Mouse (Mus musculus) forebrain, embryonic 12.5 days (tissue): ENCODE results near the gene Zbtb9. TPM values are rescaled to one million over a fixed set of nuclear protein-coding genes. Genes with fewer than 3 reads are reported as not detected.
"Not testable (repeated sequence)": the region's sequence is repeated elsewhere in the genome, so short reads cannot be mapped to it uniquely, and the experiment has no call there.

Source experiments
- ATAC-seq: fragments of 200-750 bp; cut with Nextera tagmentation; 2 replicates; pipeline ENCODE4 v1.8.0; 2017; ENCODE audit warnings: moderate TSS enrichment; ENCODE audit not compliant: low FRiP score
- H3K27ac ChIP-seq: fragments of 300-500 bp; sonication (generic); 2 replicates; pipeline ENCODE4 v1.5.1; 2016; ENCODE audit warnings: mild to moderate bottlenecking
- H3K27me3 ChIP-seq: fragments of 300-500 bp; sonication (generic); 2 replicates; pipeline ENCODE4 v1.6.1; 2016; ENCODE audit warnings: mild to moderate bottlenecking
- H3K36me3 ChIP-seq: fragments of 300-500 bp; sonication (generic); replicated peaks from 2 replicates; pipeline ENCODE4 v1.6.1; 2016; ENCODE audit warnings: mild to moderate bottlenecking
- H3K4me1 ChIP-seq: fragments of 300-500 bp; sonication (generic); 2 replicates; pipeline ENCODE4 v1.6.1; 2016
- H3K4me2 ChIP-seq: fragments of 300-500 bp; sonication (generic); 2 replicates; pipeline ENCODE4 v1.6.1; 2016; ENCODE audit warnings: mild to moderate bottlenecking, moderate library complexity
- H3K4me3 ChIP-seq: fragments of 300-500 bp; sonication (generic); replicated peaks from 2 replicates; pipeline ENCODE4 v1.5.1; 2016; ENCODE audit warnings: mild to moderate bottlenecking
- H3K9ac ChIP-seq: fragments of 300-500 bp; sonication (generic); 2 replicates; pipeline ENCODE4 v1.6.1; 2016; ENCODE audit warnings: mild to moderate bottlenecking
- H3K9me3 ChIP-seq: fragments of 300-500 bp; sonication (generic); 2 replicates; pipeline ENCODE4 v1.6.1; 2016
- WGBS: fragments of 180-500 bp; shearing (Covaris S2); methylation state at CpG from one replicate; pipeline ENCODE4 v1.1.7; 2016; 5-methylcytosine and 5-hydroxymethylcytosine counted together
- polyA plus RNA-seq: library from polyadenylated mRNA; unstranded; fragments of >200 nt; fragmentation: Nextera tagmentation; extraction: Ambion mirVana; gene quantifications from 2 replicates; pipeline ENCODE4 v1.2.1, GENCODE M21; 2016

Gene Zbtb9
- polyA plus RNA-seq = 18.9 and 20.0 TPM in 2 replicates

DNA sequence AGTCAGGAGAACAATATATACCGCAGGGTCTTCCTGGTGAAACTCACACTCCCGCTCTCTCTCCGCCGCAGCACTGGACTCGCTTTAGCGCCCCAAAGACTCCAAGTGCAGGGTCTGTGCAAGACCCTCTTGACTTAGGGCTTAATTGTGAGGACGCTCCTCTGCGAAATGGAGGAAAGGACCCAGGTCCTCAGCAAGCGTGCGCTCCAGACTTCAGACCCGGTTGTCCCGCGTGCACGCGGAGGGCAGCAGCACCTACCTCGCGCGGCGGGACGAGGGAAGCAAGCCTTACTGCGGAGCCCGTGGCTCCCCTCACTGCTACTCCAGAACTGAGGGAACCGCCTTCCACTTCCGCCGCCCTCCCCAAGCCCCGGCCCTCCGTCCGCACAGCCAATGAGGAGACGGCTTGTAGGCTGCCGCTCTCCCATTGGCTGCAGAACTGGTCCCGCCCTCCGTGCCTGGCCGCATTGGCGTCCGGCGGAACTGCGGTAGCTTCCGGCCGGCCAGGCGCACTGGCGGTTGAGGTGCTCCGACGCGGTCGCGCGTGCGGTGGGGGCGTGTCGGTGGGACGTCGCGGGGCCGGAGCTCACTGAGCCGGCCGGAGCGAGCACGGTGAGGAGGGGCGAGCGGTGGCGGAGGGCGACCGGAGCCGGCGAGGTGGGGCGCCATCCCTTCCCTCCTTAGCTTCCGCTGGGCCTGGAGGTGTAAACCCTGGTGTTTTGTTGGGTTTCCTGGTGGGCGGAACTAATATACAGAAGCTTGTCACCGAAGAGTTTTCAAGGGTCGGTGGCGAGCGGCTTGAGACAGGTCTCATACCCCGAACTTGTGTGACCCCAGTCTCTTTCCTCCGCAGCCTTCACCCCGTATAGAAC lies at the start of gene Zbtb9:
Gene Zbtb9 (plus strand): TSS at position 465 of the 872 bp plus-strand sequence.
- ATAC-seq = peak; percentile 99
- peak within 1 kb of the TSS; percentile 88 for H3K4me3 ChIP-seq
- WGBS = under 1% methylated on average over 75 of the region's 75 CpGs
- H3K4me1 ChIP-seq = peaks cover 49% of the 10 kb centered on the region
- no peaks in the 10 kb centered on the region for H3K27me3 ChIP-seq
- H3K27ac ChIP-seq = peak within 1 kb of the TSS; percentile 83
- peak within 1 kb of the TSS; percentile 89 for H3K9ac ChIP-seq
- H3K9me3 ChIP-seq = no peaks in the 10 kb centered on the region
- peaks cover 47% of the 10 kb centered on the region for H3K36me3 ChIP-seq
- peak within 1 kb of the TSS; percentile 98 for H3K4me2 ChIP-seq

DNA sequence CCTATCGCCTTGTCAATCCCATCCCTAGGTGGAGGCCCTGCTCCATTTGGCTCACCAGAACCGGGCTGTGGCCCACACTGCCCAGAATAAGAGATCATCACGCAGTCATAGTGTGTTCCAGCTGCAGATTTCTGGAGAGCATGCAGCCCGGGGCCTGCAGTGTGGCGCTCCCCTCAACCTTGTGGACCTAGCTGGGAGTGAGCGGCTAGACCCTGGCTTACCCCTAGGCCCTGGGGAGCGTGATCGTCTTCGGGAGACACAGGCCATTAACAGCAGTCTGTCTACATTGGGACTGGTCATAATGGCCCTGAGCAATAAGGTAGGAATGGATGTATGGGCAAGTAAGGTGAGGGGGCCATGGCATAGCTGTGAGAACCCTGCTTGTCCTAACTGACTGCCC lies 47.6 kb upstream of the Zbtb9 start:
- WGBS = 96% methylated on average over 9 of the region's 9 CpGs
- H3K9me3 ChIP-seq, H3K4me2 ChIP-seq, H3K9ac ChIP-seq, ATAC-seq, H3K4me1 ChIP-seq, H3K27ac ChIP-seq, H3K4me3 ChIP-seq, H3K27me3 ChIP-seq: not testable (repeated sequence)
- H3K36me3 ChIP-seq = peaks cover 75% of the 10 kb centered on the region

DNA sequence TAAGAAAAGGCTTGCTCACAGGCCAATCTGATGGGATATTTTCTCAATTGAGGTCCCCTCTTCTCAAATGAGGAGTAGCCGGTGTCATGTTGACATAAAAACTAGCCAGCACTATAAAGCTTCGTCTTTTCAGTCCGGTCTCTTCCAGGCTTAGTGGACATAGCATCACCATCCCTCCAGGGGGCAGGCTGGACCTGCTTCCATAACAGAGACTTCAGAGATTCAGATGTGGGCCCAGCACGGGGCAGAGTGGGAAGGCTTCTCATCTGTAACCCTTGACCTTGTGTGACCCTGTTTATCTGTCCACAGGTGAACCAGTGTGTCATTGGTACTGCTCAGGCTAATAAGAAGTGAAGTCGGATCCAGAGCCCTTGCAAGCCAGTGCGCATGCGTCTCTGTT lies 41.2 kb upstream of the Zbtb9 start:
- not testable (repeated sequence) for H3K4me2 ChIP-seq, H3K9ac ChIP-seq, H3K27me3 ChIP-seq, H3K4me3 ChIP-seq, H3K27ac ChIP-seq, H3K9me3 ChIP-seq
- 0 out of 2 replicates have a peak, but pooled peaks have one; percentile 18 for ATAC-seq
- Histone ChIP-seq H3K36me3 (peaks cover 64% of the 10 kb centered on the region), H3K4me1 (peaks cover 19% of the 10 kb centered on the region)
- 69% methylated on average over 7 of the region's 7 CpGs for WGBS

DNA sequence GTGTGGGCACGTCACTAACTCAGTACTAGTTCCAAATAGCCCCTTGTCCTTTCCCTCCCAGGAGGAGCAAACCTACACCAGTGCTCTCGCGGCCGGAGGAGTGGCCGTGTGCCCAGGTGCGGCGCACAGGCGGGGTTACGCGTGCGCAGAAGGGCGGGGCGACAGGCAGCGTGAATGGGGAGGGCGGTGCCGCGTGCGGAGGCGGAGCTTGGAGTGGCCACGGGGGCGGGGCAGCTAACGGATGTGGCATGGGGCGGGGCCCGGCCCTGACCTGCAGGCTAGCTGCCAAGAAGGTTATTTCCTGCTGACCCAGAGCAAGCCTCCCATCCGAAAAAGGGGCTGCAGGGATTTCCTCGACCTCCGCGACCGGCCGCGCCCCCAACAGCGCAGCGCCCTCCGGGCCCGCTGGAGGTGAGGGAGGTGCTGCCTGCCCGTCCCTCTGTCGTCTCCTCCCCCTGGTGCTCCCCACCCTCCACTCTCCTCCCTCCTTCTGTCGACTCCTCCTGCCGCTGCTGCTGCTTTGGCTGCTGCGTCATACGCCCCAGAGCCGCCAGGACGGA lies 40.0 kb upstream of the Zbtb9 start, which contains the start of gene Phf1:
Gene Phf1 (plus strand): TSS at position 214 of the 560 bp plus-strand sequence.
- WGBS = under 1% methylated on average over 43 of the region's 43 CpGs
- no peaks in the 10 kb centered on the region for H3K9me3 ChIP-seq
- no peaks in the 10 kb centered on the region for H3K27me3 ChIP-seq
- H3K4me1 ChIP-seq = peaks cover 26% of the 10 kb centered on the region
- H3K4me3 ChIP-seq = peak within 1 kb of the TSS; percentile 59
- ATAC-seq = peak; percentile 84
- H3K4me2 ChIP-seq = peak within 1 kb of the TSS; percentile 86
- peak within 1 kb of the TSS; percentile 75 for H3K9ac ChIP-seq
- H3K27ac ChIP-seq = peak within 1 kb of the TSS; percentile 76
- H3K36me3 ChIP-seq = peaks cover 62% of the 10 kb centered on the region

DNA sequence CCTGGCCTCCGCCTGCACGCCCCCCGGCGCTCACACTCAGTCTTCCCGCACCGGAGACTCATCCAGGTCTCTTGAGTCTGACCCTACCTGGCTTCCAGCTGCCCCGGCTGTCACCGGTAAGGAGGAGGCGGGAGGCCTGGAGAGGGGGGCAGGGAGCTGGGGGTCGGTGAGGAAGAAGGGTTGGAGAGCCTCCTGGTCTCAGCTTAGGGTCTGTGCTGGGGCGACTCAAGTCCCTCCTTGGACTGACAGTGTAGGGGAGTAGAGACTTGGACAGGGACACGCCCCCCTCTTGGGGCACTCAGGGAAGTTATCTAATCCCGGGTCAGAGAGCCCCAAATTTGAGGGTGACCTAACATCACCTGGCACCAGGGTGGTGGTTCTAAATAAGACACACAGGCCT lies 39.5 kb upstream of the Zbtb9 start:
- 10% methylated on average over 13 of the region's 13 CpGs for WGBS
- no peaks in the 10 kb centered on the region for H3K27me3 ChIP-seq
- H3K9ac ChIP-seq = peak overlapping the region; percentile 75
- ATAC-seq = peak; percentile 14; the same call in 1 of the 2 replicates
- H3K4me2 ChIP-seq = peak overlapping the region; percentile 86
- H3K27ac ChIP-seq = peak overlapping the region; percentile 76
- H3K4me1 ChIP-seq = peaks cover 31% of the 10 kb centered on the region
- peaks cover 58% of the 10 kb centered on the region for H3K36me3 ChIP-seq
- peak overlapping the region; percentile 59 for H3K4me3 ChIP-seq
- no peaks in the 10 kb centered on the region for H3K9me3 ChIP-seq

DNA sequence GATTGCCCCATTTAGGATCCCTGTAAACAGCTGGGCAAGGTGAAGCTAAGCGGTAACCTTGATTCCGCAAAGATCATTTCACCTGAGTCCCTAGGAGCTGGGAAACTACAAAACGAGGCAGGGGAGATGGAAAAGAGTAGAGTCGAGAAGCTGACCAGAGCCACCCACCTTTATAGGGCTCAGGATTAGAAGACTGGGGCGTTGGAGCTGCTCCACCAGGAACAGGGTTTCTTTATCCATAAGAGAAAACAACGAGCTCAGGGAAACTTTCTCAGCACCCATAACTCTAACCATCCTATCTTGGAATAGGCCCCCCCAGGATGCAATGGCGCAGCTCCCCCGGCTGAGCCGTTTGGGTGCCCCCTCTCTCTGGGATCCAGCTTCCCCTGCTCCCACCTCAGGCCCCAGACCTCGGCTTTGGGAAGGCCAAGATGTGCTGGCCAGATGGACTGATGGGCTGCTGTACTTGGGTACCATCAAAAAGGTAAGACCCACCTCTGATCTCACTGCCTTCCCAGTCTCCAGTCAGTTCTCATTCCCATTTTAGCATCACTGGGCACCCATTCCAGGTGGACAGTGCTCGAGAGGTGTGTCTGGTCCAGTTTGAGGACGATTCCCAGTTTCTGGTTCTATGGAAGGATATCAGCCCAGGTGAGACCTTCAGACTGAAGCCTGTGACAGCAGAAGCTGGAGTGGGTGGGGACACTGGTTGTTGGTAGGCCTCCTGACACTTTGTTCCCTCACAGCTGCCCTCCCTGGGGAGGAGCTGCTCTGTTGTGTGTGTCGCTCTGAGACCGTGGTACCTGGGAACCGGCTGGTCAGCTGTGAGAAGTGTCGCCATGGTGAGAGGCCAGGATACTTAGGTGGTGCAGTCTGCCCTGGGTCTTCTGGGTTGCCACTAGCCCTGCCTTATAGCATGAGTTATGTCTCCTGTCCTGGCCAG lies 38.8 kb upstream of the Zbtb9 start:
- Histone ChIP-seq H3K4me1 (peaks cover 36% of the 10 kb centered on the region), H3K27ac (peak overlapping the region; percentile 76; the same call in 1 of the 2 replicates), H3K4me2 (peak overlapping the region; percentile 86), H3K27me3 (no peaks in the 10 kb centered on the region), H3K9me3 (no peaks in the 10 kb centered on the region), H3K4me3 (peak overlapping the region; percentile 59), H3K36me3 (peaks cover 52% of the 10 kb centered on the region), H3K9ac (peak overlapping the region; percentile 75)
- 85% methylated on average over 16 of the region's 16 CpGs for WGBS
- ATAC-seq = no peak

DNA sequence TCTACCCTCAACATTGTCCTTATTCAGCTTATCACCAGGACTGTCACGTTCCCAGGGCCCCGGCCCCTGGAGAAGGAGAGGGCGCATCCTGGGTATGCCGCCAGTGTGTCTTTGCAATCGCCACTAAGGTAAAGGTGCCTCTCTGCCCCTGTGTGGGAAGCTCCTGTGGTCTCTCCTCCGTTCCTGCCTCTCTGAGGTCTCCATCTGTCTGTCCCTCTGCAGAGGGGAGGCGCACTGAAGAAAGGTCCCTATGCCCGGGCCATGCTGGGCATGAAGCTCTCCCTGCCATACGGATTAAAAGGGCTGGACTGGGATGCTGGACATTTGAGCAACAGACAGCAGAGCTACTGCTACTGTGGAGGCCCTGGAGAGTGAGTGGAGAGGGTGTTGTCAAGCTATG lies 37.9 kb upstream of the Zbtb9 start:
- H3K9ac ChIP-seq = no peak overlapping the region

DNA sequence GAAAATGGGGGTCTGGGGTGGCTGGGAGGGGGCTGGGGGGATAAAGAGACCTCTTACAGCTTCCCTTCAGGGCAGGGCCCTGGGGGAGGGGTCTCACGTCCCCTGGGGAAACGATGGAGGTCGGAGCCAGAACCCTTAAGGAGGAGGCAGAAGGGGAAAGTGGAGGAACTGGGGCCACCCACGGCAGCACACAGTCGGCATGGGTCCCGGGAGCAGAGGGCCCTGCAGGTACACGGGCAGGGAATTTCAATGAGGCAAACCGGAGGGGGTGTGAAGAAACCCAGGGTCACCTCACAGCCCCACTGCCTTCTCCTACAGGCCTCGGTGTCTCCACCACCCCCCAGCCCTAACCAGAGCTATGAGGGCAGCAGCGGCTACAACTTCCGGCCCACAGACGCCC lies 36.5 kb upstream of the Zbtb9 start:
- ATAC-seq = no peak
- peaks cover 52% of the 10 kb centered on the region for H3K4me1 ChIP-seq
- H3K9me3 ChIP-seq = no peaks in the 10 kb centered on the region
- no peak overlapping the region for H3K4me3 ChIP-seq
- H3K9ac ChIP-seq = no peak overlapping the region
- WGBS = 84% methylated on average over 12 of the region's 12 CpGs
- H3K36me3 ChIP-seq = peaks cover 30% of the 10 kb centered on the region
- H3K27me3 ChIP-seq = no peaks in the 10 kb centered on the region
- H3K27ac ChIP-seq = no peak overlapping the region
- H3K4me2 ChIP-seq = no peak overlapping the region

More for the DNA sequence above, 37.9 kb upstream of the Zbtb9 start:
- H3K27ac ChIP-seq = no peak overlapping the region
- H3K4me2 ChIP-seq = no peak overlapping the region
- peaks cover 43% of the 10 kb centered on the region for H3K36me3 ChIP-seq
- no peaks in the 10 kb centered on the region for H3K9me3 ChIP-seq
- H3K4me3 ChIP-seq = no peak overlapping the region
- H3K4me1 ChIP-seq = peaks cover 39% of the 10 kb centered on the region
- no peaks in the 10 kb centered on the region for H3K27me3 ChIP-seq
- ATAC-seq = no peak
- 92% methylated on average over 9 of the region's 9 CpGs for WGBS

DNA sequence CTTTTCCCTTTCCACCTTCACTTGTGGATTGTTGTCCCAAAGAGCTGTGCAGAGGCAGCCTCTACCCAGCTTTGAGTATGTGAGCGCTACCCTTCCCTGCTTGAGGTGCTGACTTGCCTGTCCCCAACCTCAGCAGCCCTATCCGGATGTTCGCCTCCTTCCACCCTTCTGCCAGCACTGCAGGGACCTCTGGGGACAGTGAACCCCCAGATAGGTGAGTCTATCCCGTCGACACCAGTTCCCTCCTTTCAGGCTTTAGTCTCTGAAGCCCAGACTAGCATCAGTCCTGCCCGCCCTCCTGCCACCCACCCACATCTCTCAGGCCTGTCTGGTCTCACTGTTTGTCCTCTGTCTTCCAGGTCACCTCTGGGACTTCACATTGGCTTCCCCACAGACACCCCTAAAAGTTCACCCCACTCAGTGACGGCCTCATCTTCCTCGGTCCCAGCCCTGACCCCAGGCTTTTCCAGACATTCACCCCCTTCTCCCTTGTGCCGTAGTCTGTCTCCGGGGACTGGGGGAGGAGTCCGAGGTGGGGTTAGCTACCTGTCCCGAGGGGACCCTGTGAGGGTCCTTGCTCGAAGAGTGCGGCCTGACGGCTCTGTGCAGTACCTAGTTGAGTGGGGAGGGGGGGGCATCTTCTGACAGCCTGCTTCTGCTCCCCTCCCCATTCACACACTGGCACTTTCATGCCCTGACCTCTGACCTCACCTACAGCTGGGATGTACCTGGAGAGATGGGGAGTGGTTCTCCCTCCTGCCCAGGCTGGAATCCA lies 35.9 kb upstream of the Zbtb9 start:
- no peak for ATAC-seq
- no peak overlapping the region for H3K27ac ChIP-seq
- H3K4me3 ChIP-seq = no peak overlapping the region
- H3K9me3 ChIP-seq = no peaks in the 10 kb centered on the region
- H3K4me2 ChIP-seq = peak overlapping the region; percentile 15; the same call in 1 of the 2 replicates
- H3K27me3 ChIP-seq = no peaks in the 10 kb centered on the region
- peaks cover 30% of the 10 kb centered on the region for H3K36me3 ChIP-seq
- 0 out of 2 replicates have a peak overlapping the region, but pooled peaks have one; percentile 81 for H3K9ac ChIP-seq
- H3K4me1 ChIP-seq = peaks cover 59% of the 10 kb centered on the region
- 90% methylated on average over 15 of the region's 15 CpGs for WGBS

DNA sequence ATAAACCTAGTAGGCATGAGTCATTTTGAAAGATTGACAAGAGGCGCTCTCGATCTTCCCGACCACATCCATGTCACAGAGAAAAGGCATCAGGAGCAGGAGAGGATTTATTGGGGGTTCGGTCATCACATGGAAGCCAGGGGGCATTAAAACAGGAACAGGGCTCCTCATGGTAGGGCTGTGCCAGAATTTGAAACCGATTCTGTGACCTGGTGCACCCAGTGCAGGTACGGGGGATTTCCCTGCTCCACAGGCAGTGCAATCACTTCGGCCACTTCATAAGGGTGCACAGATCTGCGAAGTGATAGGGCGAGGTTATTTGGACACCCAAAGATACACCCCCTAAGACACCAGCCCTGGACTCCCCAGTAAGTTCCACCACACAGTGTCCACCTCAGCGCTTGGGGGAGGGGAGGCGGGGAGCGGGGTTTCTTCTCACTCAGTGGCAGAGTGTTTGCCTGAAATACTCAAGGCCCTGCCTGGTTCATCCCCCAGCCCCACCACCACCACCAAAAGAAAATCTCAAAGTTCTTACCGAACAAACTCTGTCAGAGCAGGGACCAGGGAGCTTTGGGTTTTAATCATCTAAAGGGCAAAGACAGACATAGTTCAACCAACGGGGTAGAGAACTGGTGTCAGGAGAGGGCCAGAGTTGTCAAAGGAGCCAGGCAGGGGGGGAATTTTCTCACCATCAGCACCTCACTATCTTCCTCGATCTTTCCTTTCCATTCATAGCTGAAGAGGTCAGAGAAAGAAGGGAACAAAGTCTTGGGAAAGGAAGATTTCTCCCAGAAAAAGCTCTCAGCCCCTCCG lies 34.9 kb upstream of the Zbtb9 start:
- peaks cover 62% of the 10 kb centered on the region for H3K4me1 ChIP-seq
- no peak for ATAC-seq
- H3K36me3 ChIP-seq = peaks cover 30% of the 10 kb centered on the region
- peak overlapping the region; percentile 97; the same call in 1 of the 2 replicates for H3K27ac ChIP-seq
- H3K9ac ChIP-seq = peak overlapping the region; percentile 81
- peak overlapping the region; percentile 64 for H3K4me3 ChIP-seq
- H3K4me2 ChIP-seq = peak overlapping the region; percentile 98
- no peaks in the 10 kb centered on the region for H3K27me3 ChIP-seq
- no peaks in the 10 kb centered on the region for H3K9me3 ChIP-seq
- 64% methylated on average over 16 of the region's 16 CpGs for WGBS
